ENCODE assay signal across 12 mouse cellular contexts in genomic region chr2:181662620-181663297, GRCm38 (mm10). TPM values are rescaled to one million over a fixed set of nuclear protein-coding genes. Genes with fewer than 3 reads are reported as not detected.
DNase-seq lines count a peak whose midpoint lies in the region; ATAC-seq and TF ChIP-seq lines count a peak whose summit lies in the region.
"Had no signal": no experiment of that assay in that cellular context is flagged by ENCODE, and none has a peak within 500 bp of the region (broad histone marks: within the 10 kb centered on the region; RNA-seq: fewer than 3 reads in every experiment).

No protein-coding gene starts in this region.

- peaks cover 5 to 6% of the 10 kb centered on the region in 2 experiments; a peak in 2 of 4 replicates for H3K4me1 ChIP-seq in heart, embryonic 14.5 days (ENCODE audit: control insufficient read depth in 2 of 2, insufficient read depth in 2 of 2, low read length in 2 of 2)
- no peaks in the 10 kb centered on the region for H3K4me1 ChIP-seq in kidney, postnatal 0 days (replicated peaks; ENCODE audit: insufficient read depth, low read length)

- no peak for DNase-seq in left cerebral cortex, adult 2 months (ENCODE audit: extremely low spot score in 1 of 2, low spot score in 2 of 2)
- DNase-seq in left cerebral cortex, adult 18-20 months (ENCODE audit: low spot score in 2 of 2) = no peak
- DNase-seq in kidney, postnatal 0 days (ENCODE audit: low spot score) = peak; percentile 22
- peak; percentile 32 for DNase-seq in lung, postnatal 14 days
- DNase-seq in layer of hippocampus, adult 9-10 months (ENCODE audit: low spot score) = no peak
- no peak for DNase-seq in urinary bladder, postnatal 25 days (ENCODE audit: low spot score)

- H3K4me2 ChIP-seq in heart, embryonic 14.5 days (ENCODE audit: low read length) = no peak overlapping the region
- no peak overlapping the region for H3K4me2 ChIP-seq in kidney, postnatal 0 days (ENCODE audit: low read length)
- H3K4me2 ChIP-seq: limb, embryonic 13.5 days had no signal

- no peak overlapping the region for H3K9ac ChIP-seq in heart, embryonic 14.5 days (ENCODE audit: low read length)
- H3K9ac ChIP-seq in kidney, postnatal 0 days (ENCODE audit: low read depth, low read length) = no peak overlapping the region
- H3K9ac ChIP-seq: limb, embryonic 13.5 days had no signal

- ATAC-seq in heart, embryonic 14.5 days (ENCODE audit: insufficient number of reproducible peaks, insufficient read depth, low FRiP score, low read depth) = peak; percentile 18
- no peak for ATAC-seq in kidney, postnatal 0 days (replicated peaks; ENCODE audit: low FRiP score, low read depth)

- no peaks in the 10 kb centered on the region for H3K9me3 ChIP-seq in heart, embryonic 14.5 days (ENCODE audit: control insufficient read depth, low read length)
- no peaks in the 10 kb centered on the region for H3K9me3 ChIP-seq in kidney, postnatal 0 days (replicated peaks; ENCODE audit: low read length)
- H3K9me3 ChIP-seq: limb, embryonic 13.5 days had no signal

- H3K27ac ChIP-seq in left cerebral cortex, adult 2 months = peak overlapping the region; percentile 32; the same call in 1 of the 2 replicates
- peak overlapping the region; percentile 84 to 86 for H3K27ac ChIP-seq in heart, embryonic 14.5 days (replicated peaks in 1 of 2; ENCODE audit: control insufficient read depth in 1 of 2, insufficient read depth in 1 of 2, low read depth in 2 of 2, low read length in 2 of 2)
- peak overlapping the region; percentile 74 for H3K27ac ChIP-seq in kidney, postnatal 0 days

- TF ChIP-seq CTCF in left cerebral cortex, adult 2 months (IDR thresholded peaks at IDR 0.05) = no peak
- no peak for TF ChIP-seq CTCF in kidney, postnatal 0 days (IDR thresholded peaks at IDR 0.05; ENCODE audit: low read depth)

- intact Hi-C loops in left cerebral cortex, adult 2 months (cut with DNase I) = no loop called here

- no peaks in the 10 kb centered on the region for H3K27me3 ChIP-seq in heart, embryonic 14.5 days (ENCODE audit: control insufficient read depth, insufficient read depth, low read length)
- H3K27me3 ChIP-seq in kidney, postnatal 0 days (ENCODE audit: insufficient read depth, low read length) = no peaks in the 10 kb centered on the region

- WGBS in heart, embryonic 14.5 days = 75% methylated on average over 3 of the region's 3 CpGs
- 77% methylated on average over 3 of the region's 3 CpGs for WGBS in kidney, postnatal 0 days

- H3K4me3 ChIP-seq in left cerebral cortex, adult 2 months = no peak overlapping the region
- no peak overlapping the region for H3K4me3 ChIP-seq in heart, embryonic 14.5 days (ENCODE audit: control insufficient read depth in 1 of 2, insufficient read depth in 1 of 2, low read depth in 1 of 2, low read length in 2 of 2)
- H3K4me3 ChIP-seq in kidney, postnatal 0 days (replicated peaks; ENCODE audit: low read depth, low read length) = no peak overlapping the region
- H3K4me3 ChIP-seq: limb, embryonic 13.5 days had no signal

- H3K36me3 ChIP-seq in heart, embryonic 14.5 days (ENCODE audit: control insufficient read depth, insufficient read depth, low read length) = no peaks in the 10 kb centered on the region
- no peaks in the 10 kb centered on the region for H3K36me3 ChIP-seq in kidney, postnatal 0 days (ENCODE audit: insufficient read depth, low read length)
- H3K36me3 ChIP-seq: limb, embryonic 13.5 days had no signal

RNA-seq across cellular contexts. Expression of gene Gm29797, which starts 5.9 kb away (rescaled TPM):
- 1 to 10 TPM in 1 of 2 experiments, under 1 TPM in 1; 0.48 to 1.3 TPM for total RNA-seq in left cerebral cortex, adult 2 months (2021)
- total RNA-seq in left cerebral cortex, adult 18-20 months (2021) = under 1 TPM; 0.67 to 0.80 TPM
- not detected in 2 replicates for polyA plus RNA-seq in heart, embryonic 14.5 days (2014; fragmentation: Nextera tagmentation; extraction: Ambion mirVana)
- not detected in 2 replicates for polyA plus RNA-seq in kidney, postnatal 0 days (2015; fragmentation: Nextera tagmentation; extraction: Ambion mirVana)
- total RNA-seq: gastrocnemius, postnatal 36 days; MEL had no signal

RNA-seq across cellular contexts. Expression of gene Sox18, which starts 8.7 kb away (rescaled TPM):
- total RNA-seq in left cerebral cortex, adult 2 months (2021) = 10 to 100 TPM; 10.9 to 11.2 TPM
- total RNA-seq in left cerebral cortex, adult 18-20 months (2021) = 10 to 100 TPM; 14.2 to 14.3 TPM
- polyA plus RNA-seq in heart, embryonic 14.5 days (2014; fragmentation: Nextera tagmentation; extraction: Ambion mirVana) = 44.1 and 49.2 TPM in 2 replicates
- polyA plus RNA-seq in kidney, postnatal 0 days (2015; fragmentation: Nextera tagmentation; extraction: Ambion mirVana) = 56.6 and 62.2 TPM in 2 replicates
- total RNA-seq: MEL had no signal

RNA-seq across cellular contexts. Expression of gene Tcea2, which starts 17.4 kb away (rescaled TPM):
- 10 to 100 TPM; 65.7 to 78.1 TPM for total RNA-seq in left cerebral cortex, adult 2 months (2021)
- 10 to 100 TPM; 58.3 to 59.3 TPM for total RNA-seq in left cerebral cortex, adult 18-20 months (2021)
- polyA plus RNA-seq in heart, embryonic 14.5 days (2014; fragmentation: Nextera tagmentation; extraction: Ambion mirVana) = 20.5 and 21.8 TPM in 2 replicates
- polyA plus RNA-seq in kidney, postnatal 0 days (2015; fragmentation: Nextera tagmentation; extraction: Ambion mirVana) = 22.6 and 23.4 TPM in 2 replicates

RNA-seq across cellular contexts. Expression of gene Rgs19, which starts 31.0 kb away (rescaled TPM):
- total RNA-seq in left cerebral cortex, adult 2 months (2021) = 10 to 100 TPM; 30.6 to 33.2 TPM
- total RNA-seq in left cerebral cortex, adult 18-20 months (2021) = 10 to 100 TPM; 29.3 to 30.7 TPM
- polyA plus RNA-seq in heart, embryonic 14.5 days (2014; fragmentation: Nextera tagmentation; extraction: Ambion mirVana) = 42.8 and 44.2 TPM in 2 replicates
- polyA plus RNA-seq in kidney, postnatal 0 days (2015; fragmentation: Nextera tagmentation; extraction: Ambion mirVana) = 38.9 and 41.7 TPM in 2 replicates

RNA-seq across cellular contexts. Expression of gene Lkaaear1, which starts 35.5 kb away (rescaled TPM):
- total RNA-seq in left cerebral cortex, adult 2 months (2021) = not detected
- total RNA-seq in left cerebral cortex, adult 18-20 months (2021) = not detected
- not detected in 2 replicates for polyA plus RNA-seq in heart, embryonic 14.5 days (2014; fragmentation: Nextera tagmentation; extraction: Ambion mirVana)
- not detected in 2 replicates for polyA plus RNA-seq in kidney, postnatal 0 days (2015; fragmentation: Nextera tagmentation; extraction: Ambion mirVana)
- total RNA-seq: gastrocnemius, postnatal 36 days; MEL had no signal
- polyA plus RNA-seq: brain, embryonic 14.5 days; embryonic facial prominence, embryonic 11.5 days; limb, embryonic 13.5 days had no signal

Comparison
In these comparisons a context has a peak if more than half of its experiments do, and no peak if none do; other contexts are left out.
1. DNase-seq: peak in kidney, postnatal 0 days (single experiment) and lung, postnatal 14 days (single experiment); none in left cerebral cortex, adult 2 months (0 of 2), left cerebral cortex, adult 18-20 months (0 of 2), layer of hippocampus, adult 9-10 months (single experiment) and urinary bladder, postnatal 25 days (single experiment).
2. H3K27ac ChIP-seq: peak in every context shown above with its lines; median percentile 85 in heart, embryonic 14.5 days; 74 in kidney, postnatal 0 days; 32 in left cerebral cortex, adult 2 months.